Mouse (Mus musculus): Measurements from ENCODE around the gene Eif1b.

Gene Eif1b

DNA sequence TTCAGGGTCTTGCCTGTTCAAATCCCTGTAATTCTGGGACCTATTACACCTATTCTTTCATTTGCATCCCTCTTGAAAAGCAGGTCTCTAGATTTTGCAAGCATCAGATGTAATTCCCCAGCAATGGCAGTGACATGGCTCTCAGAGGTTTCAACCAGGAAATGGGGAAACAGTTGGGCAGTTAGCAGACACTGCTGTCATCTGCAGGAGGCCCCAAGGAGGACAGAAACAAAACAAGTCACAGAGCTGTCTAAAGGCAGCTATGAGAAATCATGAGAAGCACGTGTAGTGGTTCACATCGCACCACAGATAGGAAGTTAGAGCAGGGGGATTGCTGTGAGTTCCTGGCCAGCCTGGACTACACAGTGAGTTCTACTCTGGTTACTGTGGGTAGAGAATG, 12.4 kb downstream of the Eif1b start:
- peaks cover 30% of the 10 kb centered on the region for H3K9me3 ChIP-seq (ENCODE audit: low read length)
- no peak for TF ChIP-seq POU5F1 (IDR thresholded peaks at IDR 0.05; ENCODE audit: borderline replicate concordance, low read length)
- TF ChIP-seq NANOG (IDR thresholded peaks at IDR 0.05; ENCODE audit: borderline replicate concordance, low read length) = no peak
- TF ChIP-seq CTCF (conservative IDR thresholded peaks at IDR 0.05; ENCODE audit: low read length) = no peak
- H3K4me1 ChIP-seq (replicated peaks; ENCODE audit: low read depth, low read length) = no peaks in the 10 kb centered on the region; the same call in 1 of the 2 replicates
- no peaks in the 10 kb centered on the region for H3K36me3 ChIP-seq (ENCODE audit: insufficient read depth, low read length)
- peaks cover 4% of the 10 kb centered on the region for H3K27me3 ChIP-seq (ENCODE audit: insufficient read depth, low read length)
- no peak overlapping the region for H3K4me3 ChIP-seq (replicated peaks; ENCODE audit: low read length)

DNA sequence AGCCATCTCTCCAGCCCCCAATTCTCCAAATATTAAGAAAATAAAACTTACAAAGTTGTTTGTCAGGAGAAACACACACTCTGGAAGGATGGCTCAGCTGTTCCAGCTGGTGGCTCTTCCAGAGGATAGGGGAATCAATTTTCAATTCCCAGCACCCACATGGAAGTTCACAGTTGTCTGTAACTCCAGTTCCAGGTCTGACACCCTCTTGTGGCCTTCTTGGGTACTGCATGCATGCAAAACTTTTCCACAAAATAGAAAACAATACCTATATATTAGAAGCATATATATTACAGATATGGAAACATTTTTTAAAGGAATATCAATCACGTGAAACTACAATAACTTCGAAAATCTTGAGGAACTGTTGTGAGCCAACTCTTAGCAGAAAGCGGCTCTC, 19.7 kb downstream of the Eif1b start:
- Histone ChIP-seq H3K4me3 (replicated peaks; ENCODE audit: low read length) (no peak overlapping the region), H3K9me3 (ENCODE audit: low read length) (peaks cover 33% of the 10 kb centered on the region), H3K36me3 (ENCODE audit: insufficient read depth, low read length) (no peaks in the 10 kb centered on the region), H3K27me3 (ENCODE audit: insufficient read depth, low read length) (no peaks in the 10 kb centered on the region), H3K4me1 (replicated peaks; ENCODE audit: low read depth, low read length) (no peaks in the 10 kb centered on the region; the same call in 1 of the 2 replicates)
- peak; percentile 89 for TF ChIP-seq CTCF (conservative IDR thresholded peaks at IDR 0.05; ENCODE audit: low read length)
- no peak for TF ChIP-seq NANOG (IDR thresholded peaks at IDR 0.05; ENCODE audit: borderline replicate concordance, low read length)

DNA sequence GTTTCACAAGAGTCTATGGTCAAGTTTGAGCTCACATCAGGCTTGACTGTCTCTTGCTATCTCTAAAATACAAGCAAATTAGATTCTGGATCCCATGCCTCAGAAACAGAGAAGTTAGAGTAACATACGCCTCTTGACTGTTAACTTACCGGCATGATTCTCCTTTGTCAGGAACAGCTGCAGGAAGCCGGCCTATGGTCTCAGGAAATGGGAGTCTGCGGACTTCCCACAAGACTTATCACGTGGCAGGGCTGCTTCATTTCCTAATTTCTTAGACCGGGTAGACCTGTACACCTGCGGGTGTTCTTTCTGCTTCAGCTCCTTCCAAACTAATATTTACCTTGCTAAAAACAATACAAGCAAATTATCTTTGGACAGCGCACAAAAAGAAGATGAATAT, 24.7 kb downstream of the Eif1b start:
- peaks cover 8% of the 10 kb centered on the region; the same call in 1 of the 2 replicates for H3K27me3 ChIP-seq (ENCODE audit: insufficient read depth, low read length)
- no peaks in the 10 kb centered on the region for H3K36me3 ChIP-seq (ENCODE audit: insufficient read depth, low read length)
- H3K4me3 ChIP-seq (replicated peaks; ENCODE audit: low read length) = no peak overlapping the region
- no peak for TF ChIP-seq POU5F1 (IDR thresholded peaks at IDR 0.05; ENCODE audit: borderline replicate concordance, low read length)
- TF ChIP-seq CTCF (conservative IDR thresholded peaks at IDR 0.05; ENCODE audit: low read length) = no peak
- no peak for TF ChIP-seq NANOG (IDR thresholded peaks at IDR 0.05; ENCODE audit: borderline replicate concordance, low read length)
- peaks cover 21% of the 10 kb centered on the region for H3K9me3 ChIP-seq (ENCODE audit: low read length)
- peaks cover 12% of the 10 kb centered on the region for H3K4me1 ChIP-seq (replicated peaks; ENCODE audit: low read depth, low read length)

DNA sequence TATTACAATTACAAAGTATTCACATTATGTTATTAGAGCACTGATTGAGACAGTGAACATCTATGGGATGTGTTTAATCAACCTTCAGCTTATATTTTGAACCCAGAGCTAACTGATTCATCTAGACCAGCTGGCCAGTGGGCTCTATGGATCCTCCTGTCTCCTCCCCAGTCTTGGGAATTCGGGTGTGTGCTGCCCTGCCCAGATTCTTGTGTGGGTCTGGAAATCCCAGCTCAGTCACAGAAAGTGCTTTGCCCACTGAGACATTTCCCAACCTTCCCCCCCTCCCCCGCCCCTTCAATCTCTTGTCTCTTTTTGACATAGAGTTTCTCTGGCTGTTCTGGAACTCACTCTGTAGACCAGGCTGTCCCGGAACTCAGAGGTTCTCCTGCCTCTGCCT, 26.9 kb downstream of the Eif1b start:
- Histone ChIP-seq H3K9me3 (ENCODE audit: low read length) (no peaks in the 10 kb centered on the region), H3K36me3 (ENCODE audit: insufficient read depth, low read length) (no peaks in the 10 kb centered on the region), H3K4me1 (replicated peaks; ENCODE audit: low read depth, low read length) (peaks cover 12% of the 10 kb centered on the region), H3K4me3 (replicated peaks; ENCODE audit: low read length) (no peak overlapping the region), H3K27me3 (ENCODE audit: insufficient read depth, low read length) (peaks cover 12% of the 10 kb centered on the region; the same call in 1 of the 2 replicates)
- TF ChIP-seq POU5F1 (IDR thresholded peaks at IDR 0.05; ENCODE audit: borderline replicate concordance, low read length) (no peak), CTCF (conservative IDR thresholded peaks at IDR 0.05; ENCODE audit: low read length) (no peak), NANOG (IDR thresholded peaks at IDR 0.05; ENCODE audit: borderline replicate concordance, low read length) (no peak)

DNA sequence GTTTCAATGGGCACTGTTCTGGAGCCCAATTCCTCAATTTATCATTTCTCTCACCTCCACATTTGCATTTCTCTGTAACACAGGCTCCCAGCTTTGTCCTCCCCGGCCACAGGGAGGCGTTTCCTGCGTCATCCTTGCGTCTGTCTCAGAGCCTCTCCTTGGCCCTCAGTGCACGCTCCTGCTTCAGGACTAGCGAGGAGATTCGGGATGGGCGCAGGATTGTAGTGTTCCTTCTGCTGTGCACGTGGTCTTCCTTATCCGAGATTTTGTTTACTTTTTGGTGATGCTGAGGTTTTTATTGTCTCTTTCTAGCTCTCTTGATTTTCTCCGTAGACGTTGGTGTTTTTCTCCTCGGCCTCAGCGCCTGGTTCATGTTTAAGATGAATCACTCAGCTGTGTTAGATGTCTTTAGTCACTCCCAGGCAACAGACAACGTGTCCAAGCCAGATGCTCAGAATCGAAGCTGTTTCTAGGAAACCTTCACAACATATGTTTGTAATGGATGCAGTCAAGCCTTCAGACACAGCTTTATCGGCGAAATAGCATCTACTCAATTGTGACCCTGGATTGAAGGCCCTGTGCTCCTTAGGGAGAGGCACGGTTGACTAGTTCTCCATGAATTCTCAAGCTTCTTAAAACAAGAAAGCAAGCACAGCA, 27.6 kb downstream of the Eif1b start:
- TF ChIP-seq POU5F1 (IDR thresholded peaks at IDR 0.05; ENCODE audit: borderline replicate concordance, low read length) = no peak
- TF ChIP-seq NANOG (IDR thresholded peaks at IDR 0.05; ENCODE audit: borderline replicate concordance, low read length) = no peak
- no peak for TF ChIP-seq CTCF (conservative IDR thresholded peaks at IDR 0.05; ENCODE audit: low read length)
- Histone ChIP-seq H3K27me3 (ENCODE audit: insufficient read depth, low read length) (peaks cover 12% of the 10 kb centered on the region; the same call in 1 of the 2 replicates), H3K4me1 (replicated peaks; ENCODE audit: low read depth, low read length) (peaks cover 12% of the 10 kb centered on the region), H3K36me3 (ENCODE audit: insufficient read depth, low read length) (no peaks in the 10 kb centered on the region), H3K9me3 (ENCODE audit: low read length) (no peaks in the 10 kb centered on the region), H3K4me3 (replicated peaks; ENCODE audit: low read length) (no peak overlapping the region)

DNA sequence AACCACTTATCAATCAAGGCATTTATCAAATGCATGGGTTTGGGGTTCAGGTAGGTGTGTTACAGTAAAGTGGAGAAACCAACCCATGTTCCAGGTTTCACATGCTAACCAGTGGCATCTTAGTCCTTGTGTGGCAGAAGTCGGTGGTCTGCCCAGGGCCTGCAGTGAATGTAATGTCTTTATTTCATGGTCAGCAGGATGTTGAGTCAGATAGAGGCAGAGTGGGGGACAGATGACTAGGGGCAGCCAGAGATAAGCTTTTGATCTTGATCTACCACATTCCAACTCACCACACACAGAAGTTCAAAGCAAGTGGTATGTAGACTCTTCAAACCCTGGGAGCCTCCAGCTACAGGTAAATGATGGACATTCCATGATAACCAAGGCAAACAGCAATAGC, 29.1 kb downstream of the Eif1b start:
- no peaks in the 10 kb centered on the region for H3K9me3 ChIP-seq (ENCODE audit: low read length)
- H3K36me3 ChIP-seq (ENCODE audit: insufficient read depth, low read length) = no peaks in the 10 kb centered on the region
- H3K4me3 ChIP-seq (replicated peaks; ENCODE audit: low read length) = no peak overlapping the region
- TF ChIP-seq CTCF (conservative IDR thresholded peaks at IDR 0.05; ENCODE audit: low read length) (no peak), POU5F1 (IDR thresholded peaks at IDR 0.05; ENCODE audit: borderline replicate concordance, low read length) (no peak), NANOG (IDR thresholded peaks at IDR 0.05; ENCODE audit: borderline replicate concordance, low read length) (no peak)
- H3K4me1 ChIP-seq (replicated peaks; ENCODE audit: low read depth, low read length) = peaks cover 12% of the 10 kb centered on the region
- peaks cover 12% of the 10 kb centered on the region; the same call in 1 of the 2 replicates for H3K27me3 ChIP-seq (ENCODE audit: insufficient read depth, low read length)

DNA sequence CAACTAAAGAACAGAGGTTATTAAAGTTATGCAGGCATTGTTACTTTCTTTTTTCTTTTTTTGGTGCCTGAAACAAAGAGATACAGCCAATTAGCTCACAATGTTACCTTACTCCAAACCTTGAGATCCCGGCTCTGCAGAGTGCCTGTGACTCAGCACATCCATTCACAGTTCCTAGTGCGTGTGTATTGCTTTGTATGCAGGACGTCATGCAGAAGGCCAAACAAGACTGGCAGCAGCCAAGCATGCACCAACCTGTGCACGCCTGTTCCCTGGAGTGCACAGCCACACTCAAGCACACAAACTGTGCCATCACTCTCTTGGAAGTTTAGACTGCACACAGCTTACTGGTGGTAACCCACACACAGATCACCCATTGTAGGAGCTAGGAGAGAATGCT, 35.2 kb downstream of the Eif1b start:
- Histone ChIP-seq H3K4me3 (replicated peaks; ENCODE audit: low read length) (no peak overlapping the region), H3K36me3 (ENCODE audit: insufficient read depth, low read length) (no peaks in the 10 kb centered on the region), H3K27me3 (ENCODE audit: insufficient read depth, low read length) (peaks cover 2% of the 10 kb centered on the region; the same call in 1 of the 2 replicates), H3K9me3 (ENCODE audit: low read length) (no peaks in the 10 kb centered on the region), H3K4me1 (replicated peaks; ENCODE audit: low read depth, low read length) (peaks cover 31% of the 10 kb centered on the region)
- TF ChIP-seq POU5F1 (IDR thresholded peaks at IDR 0.05; ENCODE audit: borderline replicate concordance, low read length) (no peak), NANOG (IDR thresholded peaks at IDR 0.05; ENCODE audit: borderline replicate concordance, low read length) (no peak), CTCF (conservative IDR thresholded peaks at IDR 0.05; ENCODE audit: low read length) (no peak)

DNA sequence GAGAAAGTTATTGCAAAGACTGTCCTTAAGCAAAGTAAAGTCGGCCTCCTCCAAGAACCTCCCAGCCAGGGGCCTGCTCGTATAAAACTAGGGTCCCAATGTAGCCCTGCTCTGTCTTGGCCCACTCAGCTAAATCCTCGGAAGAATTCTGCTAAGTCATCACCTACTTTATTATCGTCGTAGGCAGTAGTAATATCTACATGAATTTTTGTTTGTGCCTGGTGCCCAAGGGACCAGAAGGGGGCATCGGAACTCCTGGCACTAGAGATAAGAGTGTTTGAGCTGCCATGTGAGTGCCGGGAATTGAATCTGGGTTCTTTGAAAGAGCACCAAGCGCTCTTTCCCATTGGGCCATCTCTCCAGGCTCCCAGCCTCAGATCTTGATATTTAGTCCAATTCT, 35.9 kb downstream of the Eif1b start:
- Histone ChIP-seq H3K4me1 (replicated peaks; ENCODE audit: low read depth, low read length) (peaks cover 34% of the 10 kb centered on the region), H3K36me3 (ENCODE audit: insufficient read depth, low read length) (no peaks in the 10 kb centered on the region), H3K27me3 (ENCODE audit: insufficient read depth, low read length) (no peaks in the 10 kb centered on the region), H3K4me3 (replicated peaks; ENCODE audit: low read length) (no peak overlapping the region), H3K9me3 (ENCODE audit: low read length) (no peaks in the 10 kb centered on the region)
- TF ChIP-seq POU5F1 (IDR thresholded peaks at IDR 0.05; ENCODE audit: borderline replicate concordance, low read length) (no peak), NANOG (IDR thresholded peaks at IDR 0.05; ENCODE audit: borderline replicate concordance, low read length) (no peak), CTCF (conservative IDR thresholded peaks at IDR 0.05; ENCODE audit: low read length) (no peak)
